Mouse (Mus musculus) intestine, postnatal 0 days (tissue): Measurements from ENCODE around the gene L3mbtl1. TPM values are rescaled to one million over a fixed set of nuclear protein-coding genes. Genes with fewer than 3 reads are reported as not detected.
A peak's percentile ranks its signal among the peaks of the same experiment; 100 is the strongest.

Experiments used
- ATAC-seq: fragments of 200-750 bp; cut with Nextera tagmentation; 2 replicates; pipeline ENCODE4 v1.8.0; 2017; ENCODE audit warnings: mild to moderate bottlenecking, moderate TSS enrichment, moderate library complexity
- H3K27ac ChIP-seq: fragments of 300-500 bp; sonication (generic); 2 replicates; pipeline ENCODE4 v1.5.1; 2014; ENCODE audit warnings: mild to moderate bottlenecking, low read depth, low read length, moderate library complexity
- H3K27me3 ChIP-seq: fragments of 300-500 bp; sonication (generic); replicated peaks from 2 replicates; pipeline ENCODE4 v1.6.1; 2014; ENCODE audit warnings: low read length, mixed read lengths; ENCODE audit not compliant: control insufficient read depth, insufficient read depth
- H3K36me3 ChIP-seq: fragments of 300-500 bp; sonication (generic); 2 replicates; pipeline ENCODE4 v1.6.1; 2014; ENCODE audit warnings: mild to moderate bottlenecking, moderate library complexity; ENCODE audit not compliant: control insufficient read depth, insufficient read depth
- H3K4me1 ChIP-seq: fragments of 300-500 bp; sonication (generic); replicated peaks from 2 replicates; pipeline ENCODE4 v1.6.1; 2014; ENCODE audit warnings: antibody characterized with exemption, low read length, mixed read lengths; ENCODE audit not compliant: control insufficient read depth, insufficient read depth
- H3K4me2 ChIP-seq: fragments of 300-500 bp; sonication (generic); replicated peaks from 2 replicates; pipeline ENCODE4 v1.6.1; 2014; ENCODE audit warnings: low read depth, mild to moderate bottlenecking, moderate library complexity
- H3K4me3 ChIP-seq: fragments of 300-500 bp; sonication (generic); 2 replicates; pipeline ENCODE4 v1.5.1; 2014; ENCODE audit warnings: low read depth, low read length
- H3K9ac ChIP-seq: fragments of 300-500 bp; sonication (generic); 2 replicates; pipeline ENCODE4 v1.6.1; 2014; ENCODE audit warnings: mild to moderate bottlenecking, low read depth, low read length
- H3K9me3 ChIP-seq: fragments of 300-500 bp; sonication (generic); 2 replicates; pipeline ENCODE4 v1.6.1; 2016; ENCODE audit warnings: mixed run types; ENCODE audit not compliant: control insufficient read depth
- CTCF ChIP-seq: sonication (generic); IDR thresholded peaks from 2 replicates; pipeline ENCODE4 v1.5.1; 2016; ENCODE audit warnings: low read depth, mild to moderate bottlenecking, control low read depth, antibody characterized with exemption, moderate library complexity
- WGBS: fragments of 180-500 bp; shearing (Covaris S2); extraction: QIAGEN DNeasy Blood & Tissue Kit; methylation state at CpG from one replicate; pipeline ENCODE4 v1.1.7; 2014; 5-methylcytosine and 5-hydroxymethylcytosine counted together
- polyA plus RNA-seq: library from polyadenylated mRNA; unstranded; fragments of >200 nt; fragmentation: Nextera tagmentation; extraction: Ambion mirVana; gene quantifications from 2 replicates; pipeline ENCODE4 v1.2.1, GENCODE M21; 2015

The L3mbtl1 gene
- polyA plus RNA-seq, 1 experiment from 2014 or later: 0.25 TPM

DNA sequence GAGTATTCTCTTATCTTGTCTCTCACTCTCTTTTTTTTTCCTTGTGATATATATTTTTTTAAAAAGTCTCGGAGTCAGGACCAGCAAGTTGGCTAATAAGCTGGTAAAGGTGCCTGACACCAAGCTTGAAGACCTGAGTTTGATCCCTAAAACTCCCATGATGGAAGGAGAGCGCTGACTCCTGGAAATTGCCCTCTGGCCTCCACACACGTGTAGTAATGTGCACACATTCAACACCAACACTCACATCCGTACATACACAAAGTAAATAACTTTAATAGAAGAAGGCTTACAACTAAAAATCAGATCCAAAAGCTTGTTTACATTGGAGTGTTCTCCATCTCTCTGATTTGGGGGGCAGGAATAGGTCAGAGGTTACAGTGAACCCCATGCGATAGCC is 29.9 kb downstream of the L3mbtl1 start:
- Histone ChIP-seq H3K9ac (no peak overlapping the region), H3K4me3 (no peak overlapping the region), H3K27ac (0 out of 2 replicates have a peak overlapping the region, but pooled peaks have one; percentile 5), H3K9me3 (no peaks in the 10 kb centered on the region), H3K36me3 (no peaks in the 10 kb centered on the region), H3K4me2 (0 out of 2 replicates have a peak overlapping the region, but pooled peaks have one; percentile 1), H3K4me1 (0 out of 2 replicates have a peak, but pooled peaks cover 7% of the 10 kb centered on the region), H3K27me3 (no peaks in the 10 kb centered on the region)
- no peak for TF ChIP-seq CTCF
- 49% methylated on average over 5 of the region's 5 CpGs for WGBS
- ATAC-seq: no peak

GRCm38 (mm10) chr2:162973637-162974036 is 30.4 kb downstream of the L3mbtl1 start:
- no peak for ATAC-seq
- H3K4me3 ChIP-seq: no peak overlapping the region
- 0 out of 2 replicates have a peak, but pooled peaks cover 7% of the 10 kb centered on the region for H3K4me1 ChIP-seq
- H3K9me3 ChIP-seq: no peaks in the 10 kb centered on the region
- H3K27me3 ChIP-seq: no peaks in the 10 kb centered on the region
- no peaks in the 10 kb centered on the region for H3K36me3 ChIP-seq
- 26% methylated on average over 11 of the region's 11 CpGs for WGBS
- no peak for TF ChIP-seq CTCF
- H3K4me2 ChIP-seq: 0 out of 2 replicates have a peak overlapping the region, but pooled peaks have one; percentile 1
- H3K27ac ChIP-seq: no peak overlapping the region
- no peak overlapping the region for H3K9ac ChIP-seq

DNA sequence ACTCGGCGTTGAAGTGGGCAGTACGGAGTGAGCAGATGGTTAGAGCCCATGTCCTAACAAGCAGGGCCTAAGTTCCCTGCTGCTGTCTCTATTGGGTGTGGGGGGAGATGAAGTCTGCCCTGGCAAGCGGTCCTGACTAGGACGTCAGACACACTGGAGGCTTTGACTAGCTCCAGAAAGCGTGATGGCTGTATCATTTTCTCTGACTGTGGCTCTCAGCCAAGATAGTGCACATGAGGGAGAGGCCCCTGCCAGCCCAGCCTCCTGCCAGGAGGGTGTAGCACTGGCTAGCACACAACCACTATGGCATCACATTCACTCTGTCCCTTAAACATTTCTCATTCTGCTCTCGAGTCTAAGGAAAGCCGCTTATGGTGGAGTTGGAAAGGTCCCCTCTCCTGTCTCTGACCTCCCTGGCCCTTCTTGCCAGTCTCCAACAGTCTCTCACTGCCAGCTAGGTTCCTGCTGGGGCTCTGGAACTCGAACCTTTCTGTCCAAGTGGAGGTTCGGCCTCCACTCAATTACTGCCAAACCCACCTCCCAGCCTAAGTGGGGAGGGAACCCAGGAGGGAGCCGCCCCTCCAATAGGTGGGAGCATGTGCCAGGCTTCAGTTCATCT is 32.0 kb downstream of the L3mbtl1 start:
- Histone ChIP-seq H3K4me3 (no peak overlapping the region), H3K36me3 (no peaks in the 10 kb centered on the region), H3K9ac (no peak overlapping the region), H3K9me3 (no peaks in the 10 kb centered on the region), H3K27me3 (no peaks in the 10 kb centered on the region), H3K4me2 (no peak overlapping the region), H3K4me1 (0 out of 2 replicates have a peak, but pooled peaks cover 7% of the 10 kb centered on the region), H3K27ac (no peak overlapping the region)
- 78% methylated on average over 11 of the region's 11 CpGs for WGBS
- no peak for ATAC-seq
- TF ChIP-seq CTCF: no peak

DNA sequence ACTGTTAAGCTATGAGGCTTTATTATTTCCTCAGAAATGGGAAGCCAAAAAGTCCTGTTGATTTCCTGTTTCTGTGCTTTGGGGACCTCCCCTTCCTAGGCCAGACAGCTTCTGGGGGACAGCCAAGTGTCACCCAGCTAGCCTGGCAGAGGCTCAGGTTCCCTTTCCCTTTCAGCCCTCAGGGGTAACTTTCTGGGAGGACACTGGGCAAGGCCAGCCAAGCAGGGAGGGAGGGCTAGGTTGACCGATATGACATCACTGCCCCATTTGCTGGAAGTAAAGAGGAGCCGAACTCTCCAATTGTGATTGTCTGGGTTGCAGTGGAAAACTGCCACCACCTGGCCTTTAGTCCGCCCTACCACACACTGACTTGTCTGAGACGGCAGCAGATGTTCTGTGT is 32.7 kb downstream of the L3mbtl1 start:
- no peaks in the 10 kb centered on the region for H3K27me3 ChIP-seq
- no peak overlapping the region for H3K4me3 ChIP-seq
- 68% methylated on average over 4 of the region's 4 CpGs for WGBS

GRCm38 (mm10) chr2:162984381-162984780 is 41.1 kb downstream of the L3mbtl1 start:
- ATAC-seq: no peak
- no peak for TF ChIP-seq CTCF
- Histone ChIP-seq H3K4me3 (no peak overlapping the region), H3K9ac (no peak overlapping the region), H3K4me2 (no peak overlapping the region), H3K27me3 (no peaks in the 10 kb centered on the region), H3K4me1 (0 out of 2 replicates have a peak, but pooled peaks cover 5% of the 10 kb centered on the region), H3K9me3 (no peaks in the 10 kb centered on the region), H3K36me3 (no peaks in the 10 kb centered on the region), H3K27ac (no peak overlapping the region)
- 74% methylated on average over 6 of the region's 6 CpGs for WGBS

More for the DNA sequence above, 32.7 kb downstream of the L3mbtl1 start:
- H3K27ac ChIP-seq: no peak overlapping the region
- no peak overlapping the region for H3K9ac ChIP-seq
- 0 out of 2 replicates have a peak, but pooled peaks cover 7% of the 10 kb centered on the region for H3K4me1 ChIP-seq
- H3K9me3 ChIP-seq: no peaks in the 10 kb centered on the region
- no peak overlapping the region for H3K4me2 ChIP-seq
- ATAC-seq: no peak
- no peaks in the 10 kb centered on the region for H3K36me3 ChIP-seq
- no peak for TF ChIP-seq CTCF

- Histone ChIP-seq H3K4me3 (no peak overlapping the region), H3K36me3 (no peaks in the 10 kb centered on the region), H3K27ac (no peak overlapping the region), H3K27me3 (no peaks in the 10 kb centered on the region), H3K9ac (no peak overlapping the region), H3K4me1 (0 out of 2 replicates have a peak, but pooled peaks cover 5% of the 10 kb centered on the region), H3K9me3 (no peaks in the 10 kb centered on the region), H3K4me2 (no peak overlapping the region)
- TF ChIP-seq CTCF: no peak
- ATAC-seq: peak; percentile 46; the same call in 1 of the 2 replicates
- WGBS: 51% methylated on average over 3 of the region's 3 CpGs
These were observed 42.7 kb downstream of the L3mbtl1 start for GRCm38 (mm10) chr2:162985923-162986322.
